Mouse (Mus musculus) right cerebral cortex, postnatal 14 days (tissue): ENCODE results near the gene Noxo1.
"Not testable (repeated sequence)": the region's sequence is repeated elsewhere in the genome, so short reads cannot be mapped to it uniquely, and the experiment has no call there.

Experiments used
- DNase-seq: peaks from one replicate; pipeline ENCODE4 v3.0.0; 2022

The Noxo1 gene

GRCm38 (mm10) chr17:24721383-24721955 is 25.4 kb downstream of the Noxo1 start:
- not testable (repeated sequence) for DNase-seq

DNA sequence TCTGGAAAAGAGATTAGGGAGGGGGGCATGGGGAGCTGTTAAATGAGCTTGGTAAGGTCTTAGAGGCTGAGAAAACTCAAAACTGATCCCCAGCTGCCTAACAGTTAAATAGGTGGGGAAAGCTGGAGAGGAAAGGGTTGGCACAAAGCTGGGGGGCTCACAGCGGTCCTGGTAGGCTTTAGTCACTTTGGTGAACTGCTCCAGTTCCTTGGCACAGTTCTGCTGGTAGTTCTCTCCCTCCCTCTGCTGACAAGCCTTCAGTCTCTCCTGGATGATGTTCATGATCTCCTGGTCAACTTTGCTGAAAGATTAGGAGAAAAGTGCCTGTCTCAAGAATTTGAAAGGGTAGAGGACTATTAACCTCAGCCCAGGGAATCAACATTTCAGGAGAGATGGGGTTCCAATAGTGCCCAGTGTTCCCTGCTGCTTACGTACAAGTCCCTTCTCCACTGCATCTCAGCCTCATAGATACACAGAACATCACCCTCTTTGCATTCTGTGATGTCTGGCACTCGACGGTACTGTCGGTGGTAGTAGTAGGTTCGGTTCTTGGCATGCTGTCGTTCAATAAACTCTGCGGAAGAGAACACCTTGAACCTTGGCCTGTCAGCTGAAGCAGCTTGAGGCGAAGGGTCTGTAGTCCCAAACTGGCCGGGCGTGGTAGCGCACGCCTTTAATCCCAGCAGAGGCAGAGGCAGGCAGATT is 26.3 kb downstream of the Noxo1 start:
- DNase-seq: no peak

DNA sequence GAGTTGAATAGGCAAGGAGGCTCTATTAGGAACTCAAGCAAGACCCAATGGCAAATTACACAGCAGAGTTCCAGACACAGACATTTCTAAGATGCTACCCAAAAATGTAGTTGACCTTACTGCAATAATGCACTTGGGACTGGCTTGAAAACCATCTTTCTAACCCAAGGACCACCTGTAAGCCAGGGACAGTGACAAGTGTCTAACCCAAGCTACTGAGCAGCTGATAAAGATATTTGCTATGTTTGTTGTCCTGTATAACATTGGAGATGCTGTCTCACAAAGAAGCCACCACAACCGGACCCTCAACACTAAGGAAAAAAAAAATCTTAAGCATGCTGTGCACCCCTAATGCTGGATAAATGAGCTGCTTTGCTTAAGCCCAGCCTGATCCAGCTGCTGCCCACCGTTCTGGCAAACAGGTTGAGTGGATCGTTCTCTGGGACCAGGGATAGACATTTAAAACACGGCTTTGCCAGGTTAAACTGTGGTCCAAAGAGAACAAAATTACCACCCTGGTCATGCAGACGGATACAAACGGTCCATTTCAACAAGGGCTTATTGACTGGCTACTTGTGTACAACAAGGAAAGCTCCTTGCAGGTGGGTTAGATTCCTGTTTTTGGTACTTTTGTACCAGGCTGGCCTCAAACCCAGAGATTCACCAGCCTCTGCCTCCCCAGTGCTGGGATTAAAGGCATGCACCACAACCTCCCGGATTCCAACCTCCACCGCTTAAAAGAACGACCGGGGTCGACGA is 27.3 kb downstream of the Noxo1 start:
- no peak for DNase-seq

DNA sequence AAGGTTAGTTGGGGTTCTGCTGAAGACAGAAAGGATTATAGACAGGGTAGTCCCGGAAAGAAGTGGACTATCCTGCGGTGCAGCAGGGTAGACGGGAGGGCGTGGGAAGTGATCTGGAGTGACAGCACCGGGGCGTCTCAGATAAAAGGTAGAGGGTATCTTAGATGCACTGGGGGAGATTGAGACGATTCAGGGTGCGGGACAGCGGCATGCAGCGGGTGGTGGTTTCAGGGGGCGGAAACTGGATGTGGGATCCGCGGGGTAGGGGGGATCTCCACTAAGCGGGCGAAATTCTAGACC is 27.8 kb downstream of the Noxo1 start:
- peak; percentile 33 for DNase-seq

DNA sequence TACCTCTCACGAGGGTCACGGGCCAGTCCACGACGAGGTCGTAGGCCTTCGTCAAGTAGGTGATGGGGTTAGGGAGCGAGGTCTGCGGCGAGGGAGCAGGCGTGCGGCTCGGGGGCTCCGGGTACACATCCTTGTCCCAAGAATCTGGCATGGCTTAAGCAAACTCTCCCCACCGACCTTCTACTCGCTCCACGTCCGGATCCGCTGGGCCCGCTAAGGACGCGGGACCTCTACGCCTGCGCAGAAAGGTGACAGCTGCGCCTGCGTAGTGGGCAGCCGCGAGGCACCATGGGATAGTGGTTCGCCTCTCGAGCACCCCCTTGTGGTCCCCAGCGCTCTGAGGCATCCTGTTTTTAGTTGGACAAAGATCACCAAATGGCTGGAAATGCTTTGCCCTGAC is 28.1 kb downstream of the Noxo1 start, which contains the start of gene Ndufb10:
TSS of gene Ndufb10 (minus strand) at position 295 of the 400 bp plus-strand sequence.
- peak; percentile 99 for DNase-seq

DNA sequence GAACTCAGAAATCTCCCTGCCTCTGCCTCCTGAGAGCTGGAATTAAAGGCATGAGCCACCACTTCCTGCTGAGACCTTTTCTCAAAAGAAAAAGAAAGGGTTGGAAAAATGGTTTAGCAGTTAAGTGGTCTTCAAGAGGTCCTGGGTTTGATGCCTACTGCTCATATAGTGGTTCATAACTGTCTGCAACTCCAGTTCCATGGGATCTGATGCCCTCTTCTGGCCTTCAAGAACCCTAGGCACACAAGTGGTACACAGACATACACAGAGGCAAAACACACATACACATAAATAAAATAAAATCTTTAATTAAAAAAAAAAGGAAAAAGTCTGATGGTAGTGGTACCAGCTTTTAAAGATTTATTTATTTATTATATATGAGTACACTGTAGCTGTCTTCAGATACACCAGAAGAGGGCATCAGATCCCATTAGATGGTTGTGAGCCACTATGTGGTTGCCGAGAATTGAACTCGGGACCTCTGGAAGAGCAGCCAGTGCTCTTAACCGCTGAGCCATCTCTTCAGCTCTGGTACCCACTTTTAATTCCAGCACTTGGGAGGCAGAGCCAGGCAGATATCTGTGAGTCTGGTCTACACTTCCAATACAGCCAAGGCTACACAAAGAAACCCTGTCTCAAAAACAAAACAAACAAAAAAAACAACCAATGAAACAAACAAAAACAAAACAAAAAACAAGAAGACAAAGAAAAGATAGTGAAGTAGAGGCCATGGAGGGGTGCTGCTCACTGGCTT is 29.8 kb downstream of the Noxo1 start:
- no peak for DNase-seq

DNA sequence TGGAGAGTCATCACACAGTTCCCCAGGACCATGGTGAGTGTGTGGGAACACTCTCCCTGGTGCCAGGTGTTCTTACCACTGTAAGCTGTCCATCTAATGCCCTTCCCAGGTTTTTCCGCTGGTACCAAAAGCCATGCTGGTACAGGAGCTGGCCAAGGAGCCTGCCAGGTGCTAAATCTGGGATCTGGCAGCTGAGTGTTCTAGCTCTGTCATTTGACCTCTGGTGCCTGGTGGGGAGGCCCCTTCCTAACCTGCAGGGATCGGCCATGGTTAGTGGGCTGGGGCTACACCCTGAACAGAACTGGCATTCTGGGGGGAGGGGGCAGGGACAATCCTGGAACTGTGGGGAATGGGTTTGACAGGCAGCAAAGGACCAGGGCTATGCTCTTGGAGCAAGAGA is 31.6 kb downstream of the Noxo1 start, which contains the start of gene Rpl3l:
TSS of gene Rpl3l (plus strand) at position 203 of the 400 bp plus-strand sequence.
- DNase-seq: no peak

DNA sequence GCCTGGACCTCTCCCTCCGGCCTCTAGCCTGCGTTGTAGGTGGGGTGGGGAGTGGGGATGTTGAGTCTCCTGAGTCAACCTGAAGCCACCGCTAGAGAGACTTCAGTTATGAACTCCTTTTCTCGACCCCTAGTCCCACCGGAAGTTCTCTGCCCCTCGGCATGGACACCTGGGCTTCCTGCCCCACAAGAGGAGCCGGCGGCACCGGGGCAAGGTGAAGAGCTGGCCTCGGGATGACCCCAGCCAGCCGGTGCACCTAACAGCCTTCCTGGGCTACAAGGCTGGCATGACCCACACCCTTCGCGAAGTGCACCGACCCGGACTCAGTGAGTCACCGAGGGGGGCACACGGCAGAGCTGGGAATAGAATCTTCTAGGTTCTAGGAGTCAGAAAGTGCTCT is 32.1 kb downstream of the Noxo1 start:
- DNase-seq: no peak

DNA sequence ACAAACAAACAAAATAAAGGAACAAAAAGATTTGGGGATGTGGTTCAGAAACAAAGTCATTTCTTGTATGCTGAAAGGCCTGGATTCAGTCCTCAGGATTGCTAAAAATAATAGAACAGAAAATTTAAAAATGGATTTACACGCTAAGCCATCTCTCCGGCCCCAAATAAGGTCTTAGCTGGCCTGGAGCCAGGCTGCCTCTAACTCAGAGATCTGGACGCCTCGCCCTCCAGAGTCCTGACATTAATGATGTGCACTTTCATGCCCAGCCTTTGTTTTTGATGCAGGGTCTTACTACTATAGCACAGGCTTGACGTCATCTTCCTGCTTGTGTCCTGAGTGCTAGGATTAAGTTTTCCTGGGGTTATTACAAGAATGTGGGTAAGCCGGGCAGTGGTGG is 33.0 kb downstream of the Noxo1 start:
- DNase-seq: no peak

- DNase-seq: no peak
Observed at GRCm38 (mm10) chr17:24730787-24731186, 34.8 kb downstream of the Noxo1 start.

GRCm38 (mm10) chr17:24732233-24732935 is 36.4 kb downstream of the Noxo1 start:
- no peak for DNase-seq

- DNase-seq: no peak
Observed at GRCm38 (mm10) chr17:24733434-24734050, 37.5 kb downstream of the Noxo1 start.

GRCm38 (mm10) chr17:24734513-24734912 is 38.5 kb downstream of the Noxo1 start:
- DNase-seq: no peak

GRCm38 (mm10) chr17:24735446-24735845 is 39.4 kb downstream of the Noxo1 start:
- no peak for DNase-seq

GRCm38 (mm10) chr17:24736330-24737051 is 40.5 kb downstream of the Noxo1 start, which contains the start of gene Msrb1:
Gene Msrb1, plus strand, starts transcription at chr17:24736642.
- peak; percentile 90 for DNase-seq

- no peak for DNase-seq
Observed at GRCm38 (mm10) chr17:24737135-24737810, 41.2 kb downstream of the Noxo1 start.

DNA sequence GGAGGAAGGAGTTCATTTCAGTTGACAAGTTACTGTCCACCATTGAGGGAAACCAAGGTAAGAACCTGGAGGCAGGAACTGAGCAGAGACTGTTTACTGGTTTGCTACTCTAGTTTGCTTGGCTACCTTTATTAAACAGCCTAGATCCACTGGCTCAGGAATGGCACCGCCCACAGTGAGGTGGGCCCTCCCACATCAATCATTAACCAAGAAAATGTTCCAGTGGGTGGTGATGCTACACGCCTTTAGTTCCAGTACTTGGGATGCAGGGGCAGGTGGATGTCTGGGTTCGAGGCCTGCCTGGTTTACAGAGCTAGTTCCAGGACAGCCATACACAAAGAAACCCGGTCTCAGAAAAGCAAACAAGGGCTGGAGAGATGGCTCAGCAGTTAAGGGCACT is 42.2 kb downstream of the Noxo1 start:
- DNase-seq: no peak

DNA sequence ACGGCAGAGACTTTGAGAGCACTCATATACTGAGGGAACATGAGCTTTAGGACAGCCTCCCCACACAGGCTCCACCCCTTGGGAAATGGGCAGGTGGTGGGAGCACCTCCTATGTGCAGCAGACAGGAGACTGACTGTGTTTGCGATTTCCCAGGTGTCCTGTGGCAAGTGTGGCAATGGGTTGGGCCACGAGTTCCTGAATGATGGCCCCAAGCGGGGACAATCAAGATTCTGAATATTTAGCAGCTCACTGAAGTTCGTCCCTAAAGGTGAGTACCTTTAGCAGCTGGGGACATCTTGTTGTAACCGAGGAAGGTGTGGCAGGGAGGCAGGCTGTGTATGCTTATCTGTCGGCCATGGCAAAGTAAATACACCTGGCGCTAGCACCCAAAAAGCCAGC is 43.9 kb downstream of the Noxo1 start:
- DNase-seq: no peak

DNA sequence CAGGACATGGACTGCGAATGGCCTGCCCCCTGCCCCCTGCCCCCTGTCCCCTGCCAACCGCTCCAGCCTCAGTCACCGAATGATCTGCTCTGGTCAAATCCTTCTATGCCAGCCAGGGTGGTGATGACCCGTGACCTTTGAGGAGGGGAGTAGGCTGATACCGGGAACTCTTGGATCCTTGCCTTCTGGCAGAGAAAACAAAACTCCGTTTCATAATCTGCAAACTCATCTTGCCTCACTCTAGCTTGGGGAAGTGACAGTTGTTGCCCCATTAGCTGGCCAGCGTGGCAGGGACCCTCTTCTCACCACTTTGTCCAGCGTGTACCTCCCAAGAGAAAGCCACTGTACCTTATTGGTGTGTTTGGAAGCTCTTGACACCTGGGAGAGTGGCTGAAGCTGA is 46.3 kb downstream of the Noxo1 start:
- DNase-seq: no peak

- DNase-seq: no peak
Observed at GRCm38 (mm10) chr17:24743896-24744295, 47.9 kb downstream of the Noxo1 start.

DNA sequence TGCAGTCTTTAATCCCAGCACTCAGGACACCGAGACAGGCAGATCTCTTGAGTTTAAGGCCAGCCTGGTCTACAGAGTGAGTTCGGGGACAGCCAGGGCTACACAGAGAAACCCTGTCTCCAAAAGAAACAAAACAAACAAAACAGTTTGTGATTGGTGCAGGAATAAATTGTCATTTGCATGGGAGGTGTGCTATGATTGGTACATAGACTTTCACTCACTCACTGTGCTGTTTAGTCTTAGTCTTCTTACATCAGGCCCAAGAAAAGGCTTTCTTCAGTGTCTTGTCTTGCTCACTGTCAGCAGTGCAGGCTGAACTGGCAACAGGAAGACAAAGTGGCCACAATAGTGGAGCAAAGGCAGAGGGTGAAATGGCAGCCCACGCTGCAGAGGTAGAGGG is 48.3 kb downstream of the Noxo1 start:
- DNase-seq: no peak
